Mouse (Mus musculus): ENCODE measurements around the gene Sec24c. TPM values are rescaled to one million over a fixed set of nuclear protein-coding genes. Genes with fewer than 3 reads are reported as not detected.
"Not testable (repeated sequence)": the region's sequence is repeated elsewhere in the genome, so short reads cannot be mapped to it uniquely, and the experiment has no call there.

Gene Sec24c
- polyA plus RNA-seq (2012; rRNA removed) (149 and 207 TPM in 2 replicates), polyA plus RNA-seq (2014; fragmentation: Nextera tagmentation; extraction: Ambion mirVana) (77.2 and 84.0 TPM in 2 replicates)

DNA sequence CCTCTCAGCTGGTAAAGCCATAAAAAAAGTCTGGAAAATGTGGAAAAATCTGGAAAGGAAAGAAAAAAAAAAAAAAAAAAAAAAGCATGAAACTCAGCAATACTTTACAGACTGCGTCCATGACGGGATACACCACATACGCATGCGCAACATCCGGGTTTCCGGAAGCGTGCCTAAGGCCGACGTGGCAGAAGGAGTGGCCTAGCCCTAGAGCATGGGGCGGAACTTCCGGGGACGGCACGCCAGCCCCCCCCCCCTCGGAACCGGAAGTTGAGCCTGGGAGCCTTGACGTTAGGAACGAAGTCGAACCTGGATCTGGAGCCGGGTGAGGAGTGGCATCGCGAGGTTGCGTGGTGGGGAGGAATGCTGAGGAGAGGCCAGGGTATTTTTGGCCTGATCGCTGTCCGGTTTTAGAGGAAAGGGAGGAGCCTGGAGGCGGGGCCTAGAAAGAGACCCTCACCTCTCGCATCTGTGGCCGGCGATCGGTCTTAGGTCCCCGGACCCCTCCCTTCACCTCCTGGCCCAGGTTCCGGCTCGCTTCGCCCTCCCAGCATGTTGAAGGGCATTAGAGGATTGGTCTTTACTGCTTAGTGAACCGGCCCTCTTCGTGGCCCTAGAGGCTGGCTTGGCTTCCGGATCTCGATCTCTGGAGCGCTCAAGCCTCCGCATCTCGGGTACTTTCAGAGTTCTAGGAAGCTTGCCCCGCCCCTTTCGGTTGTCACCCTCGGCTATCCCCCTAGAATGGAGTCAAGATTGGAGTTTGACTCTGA is at the start of gene Sec24c:
TSS of gene Sec24c (plus strand) at position 245 of the 770 bp plus-strand sequence.
- no peaks in the 10 kb centered on the region for H3K9me3 ChIP-seq (ENCODE audit: control insufficient read depth, low read length)
- H3K9ac ChIP-seq (ENCODE audit: low read depth, low read length, severe bottlenecking), result peak within 1 kb of the TSS; percentile 71
- peaks cover 12% of the 10 kb centered on the region for H3K4me1 ChIP-seq (ENCODE audit: control insufficient read depth, insufficient read depth, low read length)
- H3K4me2 ChIP-seq (replicated peaks; ENCODE audit: low read depth, low read length, severe bottlenecking), result peak within 1 kb of the TSS; percentile 86
- ATAC-seq (ENCODE audit: low FRiP score, low read depth) (peak; percentile 97), DNase-seq (ENCODE audit: low spot score) (peak; percentile 99)
- H3K4me3 ChIP-seq (replicated peaks; ENCODE audit: low read length), result peak within 1 kb of the TSS; percentile 81
- peaks cover 36% of the 10 kb centered on the region for H3K36me3 ChIP-seq (ENCODE audit: control insufficient read depth, insufficient read depth, low read length)
- peak within 1 kb of the TSS; percentile 93 for H3K27ac ChIP-seq (replicated peaks; ENCODE audit: low read depth, low read length)
- H3K27me3 ChIP-seq (ENCODE audit: control insufficient read depth, insufficient read depth, low read length), result no peaks in the 10 kb centered on the region
- TF ChIP-seq POLR2A (IDR thresholded peaks at IDR 0.05; ENCODE audit: borderline replicate concordance, extremely low read depth, insufficient read depth, insufficient read length), result no peak
- 3% methylated on average over 43 of the region's 43 CpGs for WGBS

DNA sequence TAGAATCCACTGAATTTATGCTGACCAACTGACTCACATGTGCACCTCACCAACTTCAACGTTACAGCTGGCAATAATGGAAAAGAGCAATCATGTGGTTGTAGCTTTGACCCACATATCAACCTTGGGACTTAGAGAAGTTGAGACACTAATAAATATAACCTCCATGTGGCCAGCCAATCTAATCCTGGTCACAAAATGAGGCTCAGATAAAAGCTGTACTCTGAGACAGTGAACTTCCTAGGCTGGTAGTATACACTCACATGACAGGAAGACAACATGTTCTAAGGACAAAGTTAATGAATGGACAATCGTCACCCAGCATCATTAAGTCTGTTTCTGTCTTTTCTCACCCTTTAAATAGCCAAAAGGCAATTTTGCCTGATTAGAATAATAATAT is 47.7 kb upstream of the Sec24c start:
- Histone ChIP-seq H3K9ac (ENCODE audit: low read depth, low read length, severe bottlenecking) (no peak overlapping the region), H3K9me3 (ENCODE audit: control insufficient read depth, low read length) (no peaks in the 10 kb centered on the region), H3K27ac (replicated peaks; ENCODE audit: low read depth, low read length) (no peak overlapping the region), H3K4me3 (replicated peaks; ENCODE audit: low read length) (no peak overlapping the region), H3K4me1 (ENCODE audit: control insufficient read depth, insufficient read depth, low read length) (no peaks in the 10 kb centered on the region), H3K36me3 (ENCODE audit: control insufficient read depth, insufficient read depth, low read length) (peaks cover 6% of the 10 kb centered on the region; the same call in 1 of the 2 replicates), H3K4me2 (replicated peaks; ENCODE audit: low read depth, low read length, severe bottlenecking) (no peak overlapping the region), H3K27me3 (ENCODE audit: control insufficient read depth, insufficient read depth, low read length) (no peaks in the 10 kb centered on the region)
- ATAC-seq (ENCODE audit: low FRiP score, low read depth) (no peak), DNase-seq (ENCODE audit: low spot score) (no peak)
- no peak for TF ChIP-seq POLR2A (IDR thresholded peaks at IDR 0.05; ENCODE audit: borderline replicate concordance, extremely low read depth, insufficient read depth, insufficient read length)
- WGBS, result 68% methylated on average over 2 of the region's 2 CpGs

DNA sequence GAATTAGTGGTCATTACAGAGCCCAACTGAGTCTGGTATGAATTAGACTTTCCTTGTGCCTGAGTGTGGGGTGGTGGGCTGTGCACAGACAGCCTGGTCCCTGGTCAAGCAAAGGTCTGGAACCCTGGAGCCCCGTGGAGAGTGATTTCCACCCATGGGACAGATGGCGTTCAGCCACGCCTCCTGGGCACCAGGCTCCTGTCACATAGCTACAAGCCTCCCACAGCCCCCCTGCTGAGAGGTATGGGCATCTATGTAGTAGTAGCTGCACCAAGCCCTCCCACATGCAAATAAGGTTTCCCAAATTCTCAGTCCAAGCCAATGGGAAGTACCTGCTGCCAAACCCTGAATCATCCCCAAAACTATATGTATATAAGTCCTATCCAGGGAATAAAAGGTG is 47.1 kb upstream of the Sec24c start:
- TF ChIP-seq POLR2A (IDR thresholded peaks at IDR 0.05; ENCODE audit: borderline replicate concordance, extremely low read depth, insufficient read depth, insufficient read length), result no peak
- peaks cover 6% of the 10 kb centered on the region; the same call in 1 of the 2 replicates for H3K36me3 ChIP-seq (ENCODE audit: control insufficient read depth, insufficient read depth, low read length)
- H3K27me3 ChIP-seq (ENCODE audit: control insufficient read depth, insufficient read depth, low read length), result no peaks in the 10 kb centered on the region
- ATAC-seq (ENCODE audit: low FRiP score, low read depth), result no peak
- WGBS, result 44% methylated on average over 3 of the region's 3 CpGs
- DNase-seq (ENCODE audit: low spot score), result no peak
- no peaks in the 10 kb centered on the region for H3K4me1 ChIP-seq (ENCODE audit: control insufficient read depth, insufficient read depth, low read length)
- no peak overlapping the region for H3K9ac ChIP-seq (ENCODE audit: low read depth, low read length, severe bottlenecking)
- H3K4me2 ChIP-seq (replicated peaks; ENCODE audit: low read depth, low read length, severe bottlenecking), result no peak overlapping the region
- no peak overlapping the region for H3K27ac ChIP-seq (replicated peaks; ENCODE audit: low read depth, low read length)
- no peak overlapping the region for H3K4me3 ChIP-seq (replicated peaks; ENCODE audit: low read length)
- H3K9me3 ChIP-seq (ENCODE audit: control insufficient read depth, low read length), result no peaks in the 10 kb centered on the region

DNA sequence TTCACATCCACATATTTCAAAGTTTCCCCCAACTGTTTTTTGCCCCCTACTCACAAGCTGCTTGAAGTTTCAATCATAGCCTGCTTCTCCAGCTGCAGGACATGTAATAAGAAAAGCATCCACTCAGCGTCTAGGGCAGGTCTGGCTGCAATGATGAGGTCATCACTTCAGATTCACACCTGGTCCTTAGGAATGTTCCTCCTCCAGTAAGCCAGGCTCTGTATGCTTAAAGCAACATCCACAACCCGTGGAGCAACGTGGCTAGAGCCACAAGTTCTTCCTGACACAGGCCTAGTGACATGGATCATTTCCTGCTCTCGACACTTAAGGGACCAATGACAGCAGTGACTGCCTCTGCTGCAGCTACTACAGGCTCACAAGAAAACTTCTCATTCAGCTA is 42.9 kb upstream of the Sec24c start:
- 32% methylated on average over 4 of the region's 4 CpGs for WGBS

GRCm38 (mm10) chr14:20635546-20635945 is 38.6 kb upstream of the Sec24c start:
- H3K4me3 ChIP-seq (replicated peaks; ENCODE audit: low read length), result no peak overlapping the region
- H3K27ac ChIP-seq (replicated peaks; ENCODE audit: low read depth, low read length), result no peak overlapping the region
- DNase-seq (ENCODE audit: low spot score) (no peak), ATAC-seq (ENCODE audit: low FRiP score, low read depth) (no peak)
- H3K27me3 ChIP-seq (ENCODE audit: control insufficient read depth, insufficient read depth, low read length), result no peaks in the 10 kb centered on the region
- 0 out of 2 replicates have a peak, but pooled peaks cover 4% of the 10 kb centered on the region for H3K4me1 ChIP-seq (ENCODE audit: control insufficient read depth, insufficient read depth, low read length)
- TF ChIP-seq POLR2A (IDR thresholded peaks at IDR 0.05; ENCODE audit: borderline replicate concordance, extremely low read depth, insufficient read depth, insufficient read length), result no peak
- WGBS, result 90% methylated on average over 2 of the region's 2 CpGs
- no peaks in the 10 kb centered on the region for H3K9me3 ChIP-seq (ENCODE audit: control insufficient read depth, low read length)
- H3K9ac ChIP-seq (ENCODE audit: low read depth, low read length, severe bottlenecking), result no peak overlapping the region
- H3K36me3 ChIP-seq (ENCODE audit: control insufficient read depth, insufficient read depth, low read length), result no peaks in the 10 kb centered on the region
- no peak overlapping the region for H3K4me2 ChIP-seq (replicated peaks; ENCODE audit: low read depth, low read length, severe bottlenecking)

More for the DNA sequence above, 42.9 kb upstream of the Sec24c start:
- H3K9me3 ChIP-seq (ENCODE audit: control insufficient read depth, low read length), result no peaks in the 10 kb centered on the region
- no peaks in the 10 kb centered on the region for H3K27me3 ChIP-seq (ENCODE audit: control insufficient read depth, insufficient read depth, low read length)
- no peak overlapping the region for H3K27ac ChIP-seq (replicated peaks; ENCODE audit: low read depth, low read length)
- no peaks in the 10 kb centered on the region for H3K4me1 ChIP-seq (ENCODE audit: control insufficient read depth, insufficient read depth, low read length)
- H3K4me3 ChIP-seq (replicated peaks; ENCODE audit: low read length), result no peak overlapping the region
- no peak overlapping the region for H3K9ac ChIP-seq (ENCODE audit: low read depth, low read length, severe bottlenecking)
- H3K4me2 ChIP-seq (replicated peaks; ENCODE audit: low read depth, low read length, severe bottlenecking), result no peak overlapping the region
- peaks cover 6% of the 10 kb centered on the region; the same call in 1 of the 2 replicates for H3K36me3 ChIP-seq (ENCODE audit: control insufficient read depth, insufficient read depth, low read length)
- peak; percentile 63; the same call in 1 of the 2 replicates for ATAC-seq (ENCODE audit: low FRiP score, low read depth)
- DNase-seq (ENCODE audit: low spot score), result peak; percentile 9
- no peak for TF ChIP-seq POLR2A (IDR thresholded peaks at IDR 0.05; ENCODE audit: borderline replicate concordance, extremely low read depth, insufficient read depth, insufficient read length)

GRCm38 (mm10) chr14:20636968-20637367 is 37.1 kb upstream of the Sec24c start:
- not testable (repeated sequence) for DNase-seq (ENCODE audit: low spot score); H3K4me3 ChIP-seq (replicated peaks; ENCODE audit: low read length); H3K36me3 ChIP-seq (ENCODE audit: control insufficient read depth, insufficient read depth, low read length); H3K4me2 ChIP-seq (replicated peaks; ENCODE audit: low read depth, low read length, severe bottlenecking); H3K9me3 ChIP-seq (ENCODE audit: control insufficient read depth, low read length); H3K27me3 ChIP-seq (ENCODE audit: control insufficient read depth, insufficient read depth, low read length); H3K27ac ChIP-seq (replicated peaks; ENCODE audit: low read depth, low read length); H3K9ac ChIP-seq (ENCODE audit: low read depth, low read length, severe bottlenecking); ATAC-seq (ENCODE audit: low FRiP score, low read depth)
- peaks cover 11% of the 10 kb centered on the region; the same call in 1 of the 2 replicates for H3K4me1 ChIP-seq (ENCODE audit: control insufficient read depth, insufficient read depth, low read length)
- 93% methylated on average over 3 of the region's 3 CpGs for WGBS

All from limb, embryonic 14.5 days (tissue).